Mouse (Mus musculus) hindbrain, embryonic 12.5 days (tissue): ENCODE results near the gene Rhobtb3. TPM values are rescaled to one million over a fixed set of nuclear protein-coding genes. Genes with fewer than 3 reads are reported as not detected.

ENCODE experiments used
- ATAC-seq: fragments of 200-750 bp; cut with Nextera tagmentation; 2 replicates; pipeline ENCODE4 v1.8.0; 2017; ENCODE audit warnings: moderate TSS enrichment; ENCODE audit not compliant: low FRiP score
- H3K27ac ChIP-seq: fragments of 300-500 bp; sonication (generic); 2 replicates; pipeline ENCODE4 v1.5.1; 2016; ENCODE audit warnings: mild to moderate bottlenecking
- H3K27me3 ChIP-seq: fragments of 300-500 bp; sonication (generic); 2 replicates; pipeline ENCODE4 v1.6.1; 2016; ENCODE audit warnings: mild to moderate bottlenecking
- H3K36me3 ChIP-seq: fragments of 300-500 bp; sonication (generic); 2 replicates; pipeline ENCODE4 v1.6.1; 2016; ENCODE audit warnings: mild to moderate bottlenecking
- H3K4me1 ChIP-seq: fragments of 300-500 bp; sonication (generic); 2 replicates; pipeline ENCODE4 v1.6.1; 2016
- H3K4me2 ChIP-seq: fragments of 300-500 bp; sonication (generic); replicated peaks from 2 replicates; pipeline ENCODE4 v1.6.1; 2016; ENCODE audit warnings: mild to moderate bottlenecking
- H3K4me3 ChIP-seq: fragments of 300-500 bp; sonication (generic); 2 replicates; pipeline ENCODE4 v1.5.1; 2016; ENCODE audit warnings: mild to moderate bottlenecking
- H3K9ac ChIP-seq: fragments of 300-500 bp; sonication (generic); 2 replicates; pipeline ENCODE4 v1.6.1; 2016; ENCODE audit warnings: mild to moderate bottlenecking, moderate library complexity
- H3K9me3 ChIP-seq: fragments of 300-500 bp; sonication (generic); replicated peaks from 2 replicates; pipeline ENCODE4 v1.6.1; 2016; ENCODE audit warnings: mild to moderate bottlenecking
- WGBS: fragments of 180-500 bp; shearing (Covaris S2); methylation state at CpG from one replicate; pipeline ENCODE4 v1.1.7; 2016; 5-methylcytosine and 5-hydroxymethylcytosine counted together
- polyA plus RNA-seq: library from polyadenylated mRNA; unstranded; fragments of >200 nt; fragmentation: Nextera tagmentation; extraction: Ambion mirVana; gene quantifications from 2 replicates; pipeline ENCODE4 v1.2.1, GENCODE M21; 2016

Gene Rhobtb3
- polyA plus RNA-seq, 1 experiment from 2014 or later, result 54.9 TPM

GRCm38 (mm10) chr13:75874608-75875376 lies 68.9 kb downstream of the Rhobtb3 start:
- no peaks in the 10 kb centered on the region for H3K27me3 ChIP-seq
- H3K36me3 ChIP-seq, result peaks cover 30% of the 10 kb centered on the region; the same call in 1 of the 2 replicates
- 93% methylated on average over 4 of the region's 4 CpGs for WGBS
- H3K4me2 ChIP-seq, result no peak overlapping the region
- H3K27ac ChIP-seq, result no peak overlapping the region
- no peak overlapping the region for H3K9ac ChIP-seq
- ATAC-seq, result no peak
- no peaks in the 10 kb centered on the region for H3K4me1 ChIP-seq
- no peaks in the 10 kb centered on the region for H3K9me3 ChIP-seq
- H3K4me3 ChIP-seq, result no peak overlapping the region

- peaks cover 18% of the 10 kb centered on the region; the same call in 1 of the 2 replicates for H3K36me3 ChIP-seq
- H3K4me3 ChIP-seq, result no peak overlapping the region
- no peaks in the 10 kb centered on the region for H3K4me1 ChIP-seq
- WGBS, result 99% methylated on average over 2 of the region's 2 CpGs
- ATAC-seq, result no peak
- no peaks in the 10 kb centered on the region for H3K9me3 ChIP-seq
- H3K9ac ChIP-seq, result no peak overlapping the region
- H3K27me3 ChIP-seq, result no peaks in the 10 kb centered on the region
- no peak overlapping the region for H3K4me2 ChIP-seq
- no peak overlapping the region for H3K27ac ChIP-seq
These were observed 75.8 kb downstream of the Rhobtb3 start for GRCm38 (mm10) chr13:75867876-75868275.

GRCm38 (mm10) chr13:75865486-75866184 lies 78.1 kb downstream of the Rhobtb3 start:
- ATAC-seq, result no peak; the same call in 1 of the 2 replicates
- Histone ChIP-seq H3K4me1 (no peaks in the 10 kb centered on the region), H3K4me2 (no peak overlapping the region), H3K36me3 (peaks cover 10% of the 10 kb centered on the region; the same call in 1 of the 2 replicates), H3K4me3 (no peak overlapping the region), H3K27ac (no peak overlapping the region), H3K9me3 (no peaks in the 10 kb centered on the region), H3K9ac (no peak overlapping the region), H3K27me3 (no peaks in the 10 kb centered on the region)

GRCm38 (mm10) chr13:75859264-75859844 lies 84.4 kb downstream of the Rhobtb3 start:
- Histone ChIP-seq H3K4me3 (no peak overlapping the region), H3K27me3 (no peaks in the 10 kb centered on the region), H3K4me2 (no peak overlapping the region), H3K9ac (no peak overlapping the region), H3K36me3 (no peaks in the 10 kb centered on the region), H3K4me1 (no peaks in the 10 kb centered on the region), H3K9me3 (no peaks in the 10 kb centered on the region), H3K27ac (no peak overlapping the region)
- ATAC-seq, result no peak
- WGBS, result 73% methylated on average over 1 of the region's 1 CpGs

- no peak overlapping the region for H3K4me3 ChIP-seq
- no peak overlapping the region for H3K4me2 ChIP-seq
- H3K9me3 ChIP-seq, result no peaks in the 10 kb centered on the region
- H3K36me3 ChIP-seq, result no peaks in the 10 kb centered on the region
- no peak overlapping the region for H3K27ac ChIP-seq
- WGBS, result 90% methylated on average over 3 of the region's 3 CpGs
- H3K4me1 ChIP-seq, result no peaks in the 10 kb centered on the region
- H3K27me3 ChIP-seq, result no peaks in the 10 kb centered on the region
- no peak overlapping the region for H3K9ac ChIP-seq
- ATAC-seq, result no peak
These were observed 90.6 kb downstream of the Rhobtb3 start for GRCm38 (mm10) chr13:75853118-75853517.

- no peaks in the 10 kb centered on the region for H3K36me3 ChIP-seq
- no peaks in the 10 kb centered on the region for H3K9me3 ChIP-seq
- H3K9ac ChIP-seq, result no peak overlapping the region
- H3K27ac ChIP-seq, result no peak overlapping the region
- H3K4me1 ChIP-seq, result no peaks in the 10 kb centered on the region
- H3K4me3 ChIP-seq, result no peak overlapping the region
- H3K4me2 ChIP-seq, result no peak overlapping the region
- ATAC-seq, result no peak
- 89% methylated on average over 4 of the region's 4 CpGs for WGBS
- no peaks in the 10 kb centered on the region for H3K27me3 ChIP-seq
These were observed 91.7 kb downstream of the Rhobtb3 start for GRCm38 (mm10) chr13:75852027-75852426.

GRCm38 (mm10) chr13:75847027-75847426 lies 96.7 kb downstream of the Rhobtb3 start:
- Histone ChIP-seq H3K27ac (no peak overlapping the region), H3K4me2 (no peak overlapping the region), H3K4me3 (no peak overlapping the region), H3K36me3 (no peaks in the 10 kb centered on the region), H3K9me3 (no peaks in the 10 kb centered on the region), H3K4me1 (peaks cover 7% of the 10 kb centered on the region; the same call in 1 of the 2 replicates), H3K9ac (no peak overlapping the region), H3K27me3 (no peaks in the 10 kb centered on the region)
- 89% methylated on average over 6 of the region's 6 CpGs for WGBS
- no peak for ATAC-seq

- no peak overlapping the region for H3K27ac ChIP-seq
These were observed 98.1 kb downstream of the Rhobtb3 start for GRCm38 (mm10) chr13:75845519-75846166.

GRCm38 (mm10) chr13:75844833-75845518 lies 98.7 kb downstream of the Rhobtb3 start:
- no peak overlapping the region for H3K4me2 ChIP-seq
- H3K27me3 ChIP-seq, result no peaks in the 10 kb centered on the region
- no peak overlapping the region for H3K27ac ChIP-seq
- no peaks in the 10 kb centered on the region for H3K9me3 ChIP-seq
- H3K36me3 ChIP-seq, result no peaks in the 10 kb centered on the region
- no peak overlapping the region for H3K9ac ChIP-seq
- H3K4me1 ChIP-seq, result peaks cover 25% of the 10 kb centered on the region
- no peak overlapping the region for H3K4me3 ChIP-seq
- no peak for ATAC-seq
- WGBS, result 93% methylated on average over 2 of the region's 2 CpGs

More at GRCm38 (mm10) chr13:75845519-75846166, 98.1 kb downstream of the Rhobtb3 start:
- peaks cover 20% of the 10 kb centered on the region for H3K4me1 ChIP-seq
- no peak for ATAC-seq
- 53% methylated on average over 4 of the region's 4 CpGs for WGBS
- no peak overlapping the region for H3K4me3 ChIP-seq
- no peaks in the 10 kb centered on the region for H3K36me3 ChIP-seq
- H3K4me2 ChIP-seq, result no peak overlapping the region
- no peaks in the 10 kb centered on the region for H3K27me3 ChIP-seq
- no peak overlapping the region for H3K9ac ChIP-seq
- H3K9me3 ChIP-seq, result no peaks in the 10 kb centered on the region

- 84% methylated on average over 8 of the region's 8 CpGs for WGBS
- Histone ChIP-seq H3K27me3 (no peaks in the 10 kb centered on the region), H3K4me1 (peaks cover 29% of the 10 kb centered on the region), H3K9ac (no peak overlapping the region), H3K36me3 (no peaks in the 10 kb centered on the region), H3K4me2 (no peak overlapping the region), H3K4me3 (no peak overlapping the region), H3K27ac (no peak overlapping the region), H3K9me3 (no peaks in the 10 kb centered on the region)
- no peak for ATAC-seq
These were observed 99.6 kb downstream of the Rhobtb3 start for GRCm38 (mm10) chr13:75843993-75844683.

- Histone ChIP-seq H3K9me3 (no peaks in the 10 kb centered on the region), H3K9ac (no peak overlapping the region), H3K4me3 (no peak overlapping the region), H3K4me2 (no peak overlapping the region), H3K4me1 (peaks cover 29% of the 10 kb centered on the region), H3K27me3 (no peaks in the 10 kb centered on the region), H3K36me3 (no peaks in the 10 kb centered on the region), H3K27ac (no peak overlapping the region)
- ATAC-seq, result no peak
- 93% methylated on average over 5 of the region's 5 CpGs for WGBS
These were observed 100.4 kb downstream of the Rhobtb3 start for GRCm38 (mm10) chr13:75843331-75843730.
